Mouse (Mus musculus) midbrain, embryonic 13.5 days (tissue): ENCODE measurements around the gene Apeh. TPM values are rescaled to one million over a fixed set of nuclear protein-coding genes. Genes with fewer than 3 reads are reported as not detected.
A peak's percentile ranks its signal among the peaks of the same experiment; 100 is the strongest.

Experiments
- ATAC-seq: fragments of 200-750 bp; cut with Nextera tagmentation; 2 replicates; pipeline ENCODE4 v1.8.0; 2017; ENCODE audit warnings: mild to moderate bottlenecking, moderate TSS enrichment, moderate library complexity
- H3K27ac ChIP-seq: fragments of 300-500 bp; sonication (generic); 2 replicates; pipeline ENCODE4 v1.5.1; 2015; ENCODE audit warnings: inconsistent platforms, mild to moderate bottlenecking, moderate library complexity
- H3K27me3 ChIP-seq: fragments of 300-500 bp; sonication (generic); 2 replicates; pipeline ENCODE4 v1.6.1; 2015; ENCODE audit warnings: mild to moderate bottlenecking, inconsistent platforms
- H3K36me3 ChIP-seq: fragments of 300-500 bp; sonication (generic); 2 replicates; pipeline ENCODE4 v1.6.1; 2015; ENCODE audit warnings: mild to moderate bottlenecking, inconsistent platforms
- H3K4me1 ChIP-seq: fragments of 300-500 bp; sonication (generic); replicated peaks from 2 replicates; pipeline ENCODE4 v1.6.1; 2015; ENCODE audit warnings: inconsistent platforms
- H3K4me2 ChIP-seq: fragments of 300-500 bp; sonication (generic); replicated peaks from 2 replicates; pipeline ENCODE4 v1.6.1; 2015; ENCODE audit warnings: moderate library complexity, mild to moderate bottlenecking, inconsistent platforms
- H3K4me3 ChIP-seq: fragments of 300-500 bp; sonication (generic); replicated peaks from 2 replicates; pipeline ENCODE4 v1.5.1; 2015; ENCODE audit warnings: mild to moderate bottlenecking, inconsistent platforms
- H3K9ac ChIP-seq: fragments of 300-500 bp; sonication (generic); replicated peaks from 2 replicates; pipeline ENCODE4 v1.6.1; 2015; ENCODE audit warnings: mild to moderate bottlenecking, inconsistent platforms
- H3K9me3 ChIP-seq: fragments of 300-500 bp; sonication (generic); 2 replicates; pipeline ENCODE4 v1.6.1; 2016; ENCODE audit warnings: mild to moderate bottlenecking, inconsistent platforms
- WGBS: fragments of 180-500 bp; shearing (Covaris S2); methylation state at CpG from one replicate; pipeline ENCODE4 v1.1.7; 2015; 5-methylcytosine and 5-hydroxymethylcytosine counted together
- polyA plus RNA-seq: library from polyadenylated mRNA; unstranded; fragments of >200 nt; fragmentation: Nextera tagmentation; extraction: Ambion mirVana; gene quantifications from 2 replicates; pipeline ENCODE4 v1.2.1, GENCODE M21; 2015

Apeh gene
- polyA plus RNA-seq, 1 experiment from 2014 or later: 62.5 TPM

DNA sequence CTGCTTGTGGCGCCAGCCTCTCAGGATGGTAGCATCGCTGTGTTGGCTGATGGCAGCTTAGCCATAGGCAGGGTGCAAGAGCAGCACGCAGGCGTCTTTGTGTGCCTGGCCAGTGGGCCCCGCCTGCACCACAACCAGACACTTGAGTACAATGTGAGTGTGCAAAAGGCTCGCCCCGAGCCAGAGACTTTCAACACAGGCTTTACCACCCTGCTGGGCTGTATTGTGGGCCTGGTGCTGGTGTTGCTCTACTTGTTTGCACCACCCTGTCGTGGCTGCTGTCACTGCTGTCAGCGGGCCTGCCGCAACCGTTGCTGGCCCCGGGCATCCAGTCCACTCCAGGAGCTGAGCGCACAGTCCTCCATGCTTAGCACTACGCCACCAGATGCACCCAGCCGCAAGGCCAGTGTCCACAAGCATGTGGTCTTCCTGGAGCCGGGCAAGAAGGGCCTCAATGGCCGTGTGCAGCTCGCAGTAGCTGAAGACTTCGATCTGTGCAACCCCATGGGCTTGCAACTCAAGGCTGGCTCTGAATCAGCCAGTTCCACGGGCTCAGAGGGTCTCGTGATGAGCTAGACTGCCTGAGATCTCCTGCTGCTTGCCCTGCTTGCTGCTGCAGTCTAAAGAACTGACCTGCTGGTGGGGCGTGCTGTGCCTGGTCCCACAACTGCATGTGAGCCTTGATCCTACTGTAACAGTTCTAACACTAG lies 39.9 kb downstream of the Apeh start:
- H3K27me3 ChIP-seq: no peaks in the 10 kb centered on the region
- no peak overlapping the region for H3K4me2 ChIP-seq
- WGBS: 91% methylated on average over 22 of the region's 22 CpGs
- no peak overlapping the region for H3K27ac ChIP-seq
- peaks cover 78% of the 10 kb centered on the region for H3K36me3 ChIP-seq
- no peak for ATAC-seq
- H3K9ac ChIP-seq: no peak overlapping the region
- peaks cover 22% of the 10 kb centered on the region for H3K4me1 ChIP-seq
- H3K9me3 ChIP-seq: no peaks in the 10 kb centered on the region
- no peak overlapping the region for H3K4me3 ChIP-seq

DNA sequence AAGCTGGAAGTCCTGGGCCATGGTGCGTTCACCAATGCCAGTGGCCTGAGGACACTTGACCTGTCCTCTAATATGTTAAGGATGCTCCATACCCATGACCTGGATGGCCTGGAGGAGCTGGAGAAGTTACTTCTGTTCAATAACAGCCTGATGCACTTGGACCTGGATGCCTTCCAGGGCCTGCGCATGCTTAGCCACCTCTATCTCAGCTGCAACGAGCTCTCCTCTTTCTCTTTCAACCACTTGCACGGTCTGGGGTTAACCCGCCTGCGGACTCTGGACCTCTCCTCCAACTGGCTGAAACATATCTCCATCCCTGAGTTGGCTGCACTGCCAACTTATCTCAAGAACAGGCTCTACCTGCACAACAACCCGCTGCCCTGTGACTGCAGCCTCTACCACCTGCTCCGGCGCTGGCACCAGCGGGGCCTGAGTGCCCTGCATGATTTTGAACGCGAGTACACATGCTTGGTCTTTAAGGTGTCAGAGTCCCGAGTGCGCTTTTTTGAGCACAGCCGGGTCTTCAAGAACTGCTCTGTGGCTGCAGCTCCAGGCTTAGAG lies 40.7 kb downstream of the Apeh start:
- Histone ChIP-seq H3K4me3 (no peak overlapping the region), H3K9me3 (no peaks in the 10 kb centered on the region), H3K36me3 (peaks cover 70% of the 10 kb centered on the region), H3K9ac (no peak overlapping the region), H3K4me1 (peaks cover 23% of the 10 kb centered on the region), H3K27ac (no peak overlapping the region), H3K27me3 (no peaks in the 10 kb centered on the region), H3K4me2 (no peak overlapping the region)
- no peak for ATAC-seq
- 92% methylated on average over 15 of the region's 15 CpGs for WGBS

DNA sequence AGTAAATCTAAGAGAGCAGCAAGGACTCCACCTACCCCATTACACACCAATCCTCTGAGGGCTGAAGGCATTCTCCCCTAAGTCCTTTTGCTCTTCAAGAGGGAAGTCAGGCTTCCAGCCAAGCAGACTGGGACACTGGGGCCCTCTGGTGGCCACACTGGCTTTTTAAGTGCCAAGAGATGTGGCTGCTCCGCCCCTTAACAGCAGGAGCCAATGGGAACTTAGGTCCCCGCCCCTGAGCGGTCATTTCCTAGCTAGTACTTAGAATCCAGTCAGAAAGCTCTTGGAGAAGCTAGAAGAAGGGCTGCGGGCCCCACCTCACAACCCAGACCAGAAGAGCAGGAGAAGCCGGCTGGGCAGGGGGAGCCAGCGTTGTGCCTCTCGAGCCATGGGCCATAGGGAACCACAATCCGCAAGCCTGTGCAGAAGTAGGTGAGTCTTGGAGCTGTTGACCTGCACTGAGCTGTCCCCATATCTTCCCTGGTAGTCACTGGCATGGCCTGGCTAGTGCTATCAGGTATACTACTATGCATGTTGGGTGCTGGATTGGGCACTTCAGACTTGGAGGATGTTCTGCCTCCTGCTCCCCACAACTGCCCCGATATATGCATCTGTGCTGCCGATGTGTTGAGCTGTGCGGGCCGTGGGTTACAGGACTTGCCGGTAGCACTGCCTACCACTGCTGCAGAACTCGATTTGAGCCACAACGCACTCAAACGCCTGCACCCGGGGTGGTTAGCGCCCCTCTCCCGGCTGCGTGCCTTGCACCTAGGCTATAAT lies 41.3 kb downstream of the Apeh start, which contains the start of gene Amigo3:
Gene Amigo3, plus strand, starts transcription at position 275 of the 780 bp plus-strand sequence.
- Histone ChIP-seq H3K36me3 (peaks cover 64% of the 10 kb centered on the region), H3K4me2 (peak within 1 kb of the TSS; percentile 28), H3K27me3 (no peaks in the 10 kb centered on the region), H3K4me3 (0 out of 2 replicates have a peak within 1 kb of the TSS, but pooled peaks have one; percentile 2), H3K27ac (no peak within 1 kb of the TSS), H3K4me1 (peaks cover 29% of the 10 kb centered on the region), H3K9me3 (no peaks in the 10 kb centered on the region), H3K9ac (no peak within 1 kb of the TSS)
- WGBS: 61% methylated on average over 20 of the region's 20 CpGs
- ATAC-seq: peak; percentile 15

DNA sequence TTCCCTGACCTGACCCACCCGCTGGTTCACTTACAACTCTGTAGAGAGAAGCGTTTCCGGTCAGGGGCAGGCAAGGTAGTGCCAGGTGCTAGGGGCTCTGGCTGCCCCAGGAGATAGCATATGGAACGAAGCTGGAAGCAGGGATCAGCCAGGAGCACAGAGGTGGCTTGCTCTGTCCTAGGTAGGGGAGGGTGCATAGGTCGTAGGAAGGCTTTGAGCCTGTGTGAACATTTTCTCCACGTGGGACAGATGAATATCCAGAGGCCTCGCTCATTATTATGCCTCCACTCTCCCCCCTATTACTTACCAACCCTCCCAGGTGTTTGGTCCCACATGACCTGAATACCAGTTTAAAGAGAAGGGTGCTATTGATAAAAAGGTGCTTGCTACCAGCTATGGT lies 42.0 kb downstream of the Apeh start:
- Histone ChIP-seq H3K27me3 (no peaks in the 10 kb centered on the region), H3K9ac (no peak overlapping the region), H3K9me3 (no peaks in the 10 kb centered on the region), H3K4me2 (no peak overlapping the region), H3K4me1 (peaks cover 35% of the 10 kb centered on the region), H3K4me3 (no peak overlapping the region), H3K27ac (no peak overlapping the region), H3K36me3 (peaks cover 63% of the 10 kb centered on the region)
- ATAC-seq: no peak
- 77% methylated on average over 7 of the region's 7 CpGs for WGBS

DNA sequence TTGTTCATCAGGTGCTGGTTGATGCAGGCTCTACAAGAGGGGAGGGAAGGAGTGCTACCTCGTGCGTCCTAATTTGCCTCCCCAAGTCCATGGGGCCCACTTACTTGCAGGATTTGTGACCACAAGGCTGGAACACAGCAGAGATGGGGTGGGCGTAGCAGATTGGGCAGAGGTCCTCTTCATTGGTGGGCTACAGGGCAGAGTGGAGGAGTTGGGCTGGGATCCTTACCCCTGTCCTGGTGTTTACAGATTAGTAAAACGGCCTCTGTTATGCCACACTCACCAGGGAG lies 42.5 kb downstream of the Apeh start:
- Histone ChIP-seq H3K27me3 (no peaks in the 10 kb centered on the region), H3K4me2 (no peak overlapping the region), H3K36me3 (peaks cover 63% of the 10 kb centered on the region), H3K9me3 (no peaks in the 10 kb centered on the region), H3K9ac (no peak overlapping the region), H3K4me3 (no peak overlapping the region), H3K27ac (no peak overlapping the region), H3K4me1 (peaks cover 35% of the 10 kb centered on the region)
- 90% methylated on average over 4 of the region's 4 CpGs for WGBS
- ATAC-seq: no peak

DNA sequence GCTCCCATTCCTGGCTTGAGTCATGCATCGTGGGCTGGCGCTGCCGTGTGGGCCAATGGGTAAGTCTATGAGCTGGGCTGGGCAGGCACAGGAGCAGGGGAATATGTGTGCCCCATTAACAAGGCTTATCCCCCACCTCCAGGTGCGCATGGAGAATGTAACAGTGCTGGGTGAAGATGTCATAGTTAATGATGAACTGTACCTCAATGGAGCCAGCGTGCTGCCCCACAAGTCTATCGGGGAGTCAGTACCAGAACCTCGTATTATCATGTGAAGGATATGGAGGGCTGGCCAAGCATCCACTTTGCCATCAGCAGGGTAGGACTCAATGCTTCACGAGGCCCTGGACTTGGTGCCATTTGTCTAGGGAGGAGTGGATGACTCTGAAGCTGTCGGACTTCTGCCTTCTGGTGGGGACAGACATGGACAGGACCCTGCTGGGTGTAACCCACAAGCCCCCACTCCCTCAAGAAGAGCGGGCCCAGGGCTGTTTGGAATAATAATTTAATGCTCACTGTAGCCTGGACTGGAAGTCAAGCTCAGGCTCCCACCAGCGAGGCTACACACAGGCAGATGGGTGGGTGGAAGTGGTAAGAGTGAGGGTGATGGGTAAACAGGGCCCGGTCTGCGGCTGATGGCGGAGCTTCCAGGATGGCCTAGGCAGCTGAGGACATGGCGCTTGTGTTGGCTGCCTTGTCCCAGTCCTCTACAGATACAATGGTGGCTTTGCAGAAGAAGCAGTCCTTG lies 43.0 kb downstream of the Apeh start:
- H3K36me3 ChIP-seq: peaks cover 63% of the 10 kb centered on the region
- no peaks in the 10 kb centered on the region for H3K27me3 ChIP-seq
- no peak overlapping the region for H3K4me3 ChIP-seq
- no peak overlapping the region for H3K27ac ChIP-seq
- H3K9ac ChIP-seq: no peak overlapping the region
- no peak for ATAC-seq
- peaks cover 35% of the 10 kb centered on the region for H3K4me1 ChIP-seq
- H3K9me3 ChIP-seq: no peaks in the 10 kb centered on the region
- 95% methylated on average over 15 of the region's 15 CpGs for WGBS
- no peak overlapping the region for H3K4me2 ChIP-seq

DNA sequence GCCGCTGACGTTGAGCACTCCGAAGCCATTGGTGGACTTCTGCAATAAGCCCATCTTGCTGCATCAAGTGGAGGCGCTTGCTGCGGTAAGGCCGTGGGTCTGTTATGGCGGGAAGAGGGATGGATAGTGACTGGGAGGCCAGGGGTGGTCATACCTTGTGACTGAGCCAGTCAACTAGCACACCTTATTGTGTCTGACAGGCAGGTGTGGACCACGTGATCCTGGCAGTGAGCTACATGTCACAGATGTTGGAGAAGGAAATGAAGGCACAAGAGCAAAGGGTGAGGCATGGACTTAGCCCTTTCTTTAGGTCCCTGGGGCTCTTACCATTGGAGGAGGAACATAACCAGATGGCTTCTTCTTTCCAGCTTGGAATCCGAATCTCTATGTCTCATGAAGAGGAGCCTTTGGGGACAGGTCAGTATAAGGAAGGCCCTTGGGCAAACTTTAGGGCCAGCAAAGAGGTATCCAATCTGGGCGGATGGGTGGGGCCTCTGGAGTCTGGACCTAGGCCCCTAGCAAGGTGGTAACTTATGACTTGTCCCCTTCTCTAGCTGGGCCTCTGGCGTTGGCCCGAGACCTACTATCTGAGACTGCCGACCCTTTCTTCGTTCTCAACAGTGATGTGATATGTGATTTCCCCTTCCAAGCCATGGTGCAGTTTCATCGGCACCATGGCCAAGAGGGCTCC lies 44.7 kb downstream of the Apeh start:
- peak overlapping the region; percentile 74 for H3K27ac ChIP-seq
- H3K36me3 ChIP-seq: peaks cover 62% of the 10 kb centered on the region
- 43% methylated on average over 15 of the region's 15 CpGs for WGBS
- H3K4me2 ChIP-seq: peak overlapping the region; percentile 80
- H3K27me3 ChIP-seq: no peaks in the 10 kb centered on the region
- peak overlapping the region; percentile 72 for H3K4me3 ChIP-seq
- ATAC-seq: no peak; the same call in 1 of the 2 replicates
- no peaks in the 10 kb centered on the region for H3K9me3 ChIP-seq
- peak overlapping the region; percentile 75 for H3K9ac ChIP-seq
- peaks cover 35% of the 10 kb centered on the region for H3K4me1 ChIP-seq

DNA sequence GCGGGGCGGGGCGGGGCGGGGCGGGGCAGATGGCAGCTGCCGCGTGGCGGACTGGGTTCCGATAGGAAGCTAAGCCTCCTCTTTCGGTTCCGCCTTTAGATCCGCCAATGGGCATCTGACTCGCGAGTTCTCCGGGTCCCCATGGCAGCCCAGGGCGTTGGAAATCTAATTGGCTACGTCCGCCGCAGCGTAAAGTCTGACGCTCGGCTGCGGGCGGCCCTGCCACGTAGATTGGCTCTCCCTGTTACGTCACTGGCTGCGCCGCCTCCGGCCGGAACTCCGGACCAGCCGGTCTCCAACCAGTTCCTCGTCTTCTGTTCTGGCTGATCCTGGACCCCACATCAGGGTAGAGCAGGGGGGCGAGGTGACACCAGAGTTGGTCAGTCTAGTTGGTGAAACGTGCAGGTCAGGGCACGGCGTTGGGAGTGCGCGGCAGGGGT lies 45.4 kb downstream of the Apeh start, which contains the start of gene Gmppb:
Gene Gmppb, plus strand, starts transcription at position 227 of the 440 bp plus-strand sequence.
- under 1% methylated on average over 39 of the region's 39 CpGs for WGBS
- Histone ChIP-seq H3K36me3 (peaks cover 58% of the 10 kb centered on the region), H3K9me3 (no peaks in the 10 kb centered on the region)

DNA sequence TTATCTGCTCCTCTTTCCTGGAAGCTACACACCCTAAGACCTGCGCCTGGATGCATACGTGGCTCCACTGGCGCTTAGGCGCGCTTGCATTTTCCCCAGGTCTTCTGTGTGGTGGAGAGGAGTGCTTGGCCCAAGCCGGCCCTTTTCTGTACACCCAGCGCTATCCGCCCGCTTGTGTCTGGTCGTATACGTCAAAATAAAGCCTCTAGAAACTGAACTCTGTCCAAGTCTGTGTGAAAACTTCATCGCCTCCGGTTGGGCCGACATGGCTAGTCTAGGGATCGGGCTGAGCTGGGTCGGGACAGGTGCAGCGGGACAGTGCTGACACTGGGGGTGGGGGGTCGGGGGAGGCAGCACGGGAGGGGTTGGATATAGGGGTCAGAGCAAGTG lies 45.8 kb downstream of the Apeh start:
- Histone ChIP-seq H3K9ac (peak overlapping the region; percentile 75), H3K36me3 (peaks cover 55% of the 10 kb centered on the region), H3K9me3 (no peaks in the 10 kb centered on the region), H3K4me3 (peak overlapping the region; percentile 72), H3K27ac (peak overlapping the region; percentile 74), H3K4me1 (peaks cover 34% of the 10 kb centered on the region), H3K27me3 (no peaks in the 10 kb centered on the region), H3K4me2 (peak overlapping the region; percentile 80)
- 1% methylated on average over 19 of the region's 19 CpGs for WGBS
- peak; percentile 59 for ATAC-seq

More for the DNA sequence above, 45.4 kb downstream of the Apeh start, which contains the start of gene Gmppb:
- H3K27ac ChIP-seq: peak within 1 kb of the TSS; percentile 74
- H3K4me1 ChIP-seq: peaks cover 35% of the 10 kb centered on the region
- peak; percentile 96 for ATAC-seq
- H3K9ac ChIP-seq: peak within 1 kb of the TSS; percentile 75
- H3K4me3 ChIP-seq: peak within 1 kb of the TSS; percentile 72
- H3K27me3 ChIP-seq: no peaks in the 10 kb centered on the region
- peak within 1 kb of the TSS; percentile 80 for H3K4me2 ChIP-seq

DNA sequence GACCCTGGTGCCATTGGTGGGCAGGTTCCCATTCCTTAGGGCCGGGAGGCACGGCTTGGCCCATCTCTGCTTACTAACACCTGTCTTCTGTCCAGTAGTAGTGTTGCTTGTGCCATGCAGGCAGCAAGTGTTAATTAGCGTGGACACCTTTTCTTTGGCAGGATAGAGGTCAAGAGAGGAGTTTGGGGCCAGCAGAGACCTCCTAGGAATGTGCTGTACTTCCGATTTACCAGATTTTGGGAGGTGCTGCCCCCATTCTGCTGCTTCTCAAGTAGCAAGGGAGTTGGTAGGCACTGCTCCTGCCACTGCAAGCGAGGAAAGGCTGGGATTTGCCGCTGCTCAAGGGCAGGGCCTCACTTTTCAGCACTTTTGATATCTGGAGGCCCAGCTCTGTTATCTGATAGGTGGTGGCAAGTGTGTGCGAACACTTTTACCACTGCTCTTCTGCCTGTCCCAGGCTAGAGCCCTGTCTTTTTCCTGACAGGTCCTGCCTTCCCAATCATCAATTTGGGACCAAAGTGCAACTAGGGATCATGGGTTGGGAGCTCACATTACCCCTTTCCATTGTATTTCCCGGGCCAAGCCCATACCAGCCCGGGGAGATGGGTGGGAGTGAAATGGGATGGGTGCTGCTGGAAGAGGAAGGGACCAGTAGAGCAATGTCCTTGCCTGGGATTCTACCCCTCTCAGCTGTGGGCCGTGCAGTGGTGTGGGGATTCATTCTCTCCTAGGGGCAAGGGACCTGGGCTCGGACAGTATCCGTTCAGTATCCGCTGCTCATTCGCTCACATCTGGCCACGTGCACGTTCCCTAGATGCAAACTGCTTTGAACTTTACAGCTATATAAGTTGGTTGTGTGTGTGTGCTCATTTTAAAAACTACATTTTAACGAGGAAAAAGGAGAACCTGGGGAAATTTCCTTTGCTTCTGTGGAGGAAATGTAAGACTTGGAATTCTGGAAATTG lies 46.5 kb downstream of the Apeh start:
- peaks cover 27% of the 10 kb centered on the region for H3K4me1 ChIP-seq
- no peaks in the 10 kb centered on the region for H3K27me3 ChIP-seq
- H3K36me3 ChIP-seq: peaks cover 58% of the 10 kb centered on the region
- ATAC-seq: no peak
- 53% methylated on average over 17 of the region's 17 CpGs for WGBS
- peak overlapping the region; percentile 74 for H3K27ac ChIP-seq
- no peaks in the 10 kb centered on the region for H3K9me3 ChIP-seq
- H3K9ac ChIP-seq: peak overlapping the region; percentile 75
- H3K4me2 ChIP-seq: peak overlapping the region; percentile 80
- H3K4me3 ChIP-seq: peak overlapping the region; percentile 72
